Mouse (Mus musculus) heart, postnatal 4 days (tissue): ENCODE measurements around the gene Olfr1145. TPM values are rescaled to one million over a fixed set of nuclear protein-coding genes. Genes with fewer than 3 reads are reported as not detected.

Source experiments
- DNase-seq: peaks from one replicate; pipeline ENCODE4 v3.0.0; 2021
- total RNA-seq, 2 experiments: library from RNA; stranded (reverse); gene quantifications; 2 replicates each; pipeline ENCODE4 v1.2.3; 2021

Olfr1145 gene
- not detected for total RNA-seq

DNA sequence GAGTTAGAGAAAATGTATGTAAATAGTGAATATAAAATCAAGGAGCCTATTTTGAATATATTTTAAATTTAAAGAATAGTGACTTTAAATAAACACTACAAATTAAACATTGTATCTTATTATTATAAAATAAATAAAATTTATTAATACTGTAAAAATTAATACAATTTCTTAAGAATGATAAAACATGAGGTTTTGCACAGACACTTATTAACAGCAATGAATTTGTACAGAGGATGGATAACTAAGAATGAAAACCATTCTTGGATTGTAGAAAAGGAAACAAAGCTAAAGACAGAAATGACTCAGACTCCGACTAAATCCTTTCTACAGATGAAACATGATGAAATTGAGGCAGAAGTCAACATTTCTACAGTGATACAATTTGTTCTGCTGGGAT, at the start of gene Olfr1145:
Gene Olfr1145, plus strand, starts transcription at position 301 of the 400 bp plus-strand sequence.
- DNase-seq: no peak

- DNase-seq: no peak
These were observed 33.5 kb upstream of the Olfr1145 start for GRCm38 (mm10) chr2:87776143-87776542.

DNA sequence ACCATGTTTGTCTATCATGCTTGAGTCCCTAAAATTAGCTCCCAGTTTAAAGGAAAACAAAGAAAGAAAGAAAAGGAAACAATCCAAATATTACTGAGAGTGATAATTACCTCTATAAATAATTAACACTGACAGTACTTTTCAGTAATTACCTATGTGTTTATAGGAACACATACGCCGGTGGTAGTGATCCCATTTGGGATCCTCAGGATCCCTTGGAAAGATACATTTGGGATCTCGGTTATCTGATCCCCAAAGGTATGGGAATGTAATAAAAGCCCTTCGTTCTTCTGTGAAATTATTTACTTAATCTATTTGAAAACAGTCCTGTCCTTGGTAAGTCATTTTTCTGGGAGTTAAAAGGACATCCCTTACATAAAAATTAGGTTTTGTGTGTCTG, 30.4 kb upstream of the Olfr1145 start, which contains the start of gene Olfr152:
Gene Olfr152, plus strand, starts transcription at position 301 of the 400 bp plus-strand sequence.
- no peak for DNase-seq

GRCm38 (mm10) chr2:87800292-87800691, 9.3 kb upstream of the Olfr1145 start, which contains the start of gene Olfr1143:
Olfr1143 (plus strand) TSS chr2:87800592.
- DNase-seq: no peak

- no peak for DNase-seq
These were observed 20.6 kb downstream of the Olfr1145 start, which contains the start of gene Olfr1148 for GRCm38 (mm10) chr2:87830233-87830632. Olfr1148 (plus strand) TSS chr2:87830533.

DNA sequence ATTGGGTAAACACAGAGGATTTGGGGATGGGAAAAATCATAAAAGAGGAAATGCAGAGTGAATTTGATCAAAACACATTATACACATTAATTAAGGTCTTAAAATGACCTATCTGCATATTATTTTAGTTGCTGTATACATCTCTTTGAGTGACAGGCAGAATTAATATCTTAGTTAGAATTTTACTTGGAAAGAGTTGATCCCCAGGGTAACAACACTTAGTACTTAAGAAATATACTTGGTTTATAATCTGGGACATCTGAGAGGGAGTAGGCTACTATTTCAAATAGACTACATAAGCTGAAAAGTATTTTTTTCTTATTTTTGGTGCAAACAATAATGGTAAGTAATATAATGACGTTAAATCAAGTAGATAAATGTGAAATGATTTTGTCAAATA, 34.1 kb downstream of the Olfr1145 start, which contains the start of gene Olfr1150-ps1:
Gene Olfr1150-ps1, plus strand, starts transcription at position 301 of the 400 bp plus-strand sequence.
- no peak for DNase-seq

DNA sequence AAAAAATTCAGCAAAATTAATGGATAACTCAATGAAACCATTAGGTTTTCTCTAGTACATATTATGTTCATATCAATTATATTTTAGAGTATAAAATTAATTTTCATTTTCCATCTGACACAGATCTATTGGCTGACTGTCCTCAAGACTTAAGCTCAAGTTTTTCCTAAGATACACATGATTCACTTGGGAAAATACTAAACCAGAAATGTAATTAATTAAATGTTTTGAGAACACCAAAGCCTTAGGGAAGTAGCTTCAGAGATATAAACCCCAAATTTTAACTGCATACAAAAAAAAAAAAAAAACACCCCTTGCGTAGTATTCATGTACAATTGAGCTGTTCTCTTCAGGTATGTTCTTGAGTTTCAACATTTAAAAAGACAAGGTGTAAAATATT, 45.9 kb downstream of the Olfr1145 start, which contains the start of gene Olfr1151:
Gene Olfr1151, plus strand, starts transcription at position 301 of the 400 bp plus-strand sequence.
- no peak for DNase-seq

Other genes starting within 250 kb of the Olfr1145 start
- not detected for gene Olfr1129, start 235.9 kb upstream of the Olfr1145 start, total RNA-seq
- not detected for gene Olfr1130, start 203.6 kb upstream of the Olfr1145 start, total RNA-seq
- not detected for gene Olfr1131, start 182.7 kb upstream of the Olfr1145 start, total RNA-seq
- not detected for gene Olfr1132, start 172.3 kb upstream of the Olfr1145 start, total RNA-seq
- gene Olfr1133, start 162.4 kb upstream of the Olfr1145 start, total RNA-seq: not detected
- gene Olfr1134, start 151.4 kb upstream of the Olfr1145 start, total RNA-seq: not detected
- not detected for gene Olfr1135, start 136.2 kb upstream of the Olfr1145 start, total RNA-seq
- not detected for gene Olfr1136, start 115.9 kb upstream of the Olfr1145 start, total RNA-seq
- gene Olfr1137, start 96.6 kb upstream of the Olfr1145 start, total RNA-seq: not detected
- not detected for gene Olfr1138, start 69.8 kb upstream of the Olfr1145 start, total RNA-seq
- gene Olfr1140, start 66.1 kb upstream of the Olfr1145 start, total RNA-seq: not detected
- not detected for gene Olfr1141, start 55.8 kb upstream of the Olfr1145 start, total RNA-seq
- gene Olfr152, start 30.3 kb upstream of the Olfr1145 start, total RNA-seq: not detected
- gene Olfr1143, start 9.2 kb upstream of the Olfr1145 start, total RNA-seq: not detected
- gene Olfr1148, start 20.7 kb downstream of the Olfr1145 start, total RNA-seq: not detected
- gene Olfr1150-ps1, start 34.2 kb downstream of the Olfr1145 start, total RNA-seq: not detected
- not detected for gene Olfr1151, start 46.0 kb downstream of the Olfr1145 start, total RNA-seq
- not detected for gene Olfr1152, start 56.7 kb downstream of the Olfr1145 start, total RNA-seq
- gene Olfr1153, start 85.1 kb downstream of the Olfr1145 start, total RNA-seq: not detected
- not detected for gene Olfr1154, start 95.3 kb downstream of the Olfr1145 start, total RNA-seq
- gene Olfr1155, start 135.3 kb downstream of the Olfr1145 start, total RNA-seq: not detected
- gene Olfr1156, start 143.3 kb downstream of the Olfr1145 start, total RNA-seq: not detected
- not detected for gene Olfr1157, start 158.5 kb downstream of the Olfr1145 start, total RNA-seq
- not detected for gene Olfr74, start 164.8 kb downstream of the Olfr1145 start, total RNA-seq
- not detected for gene Olfr1158, start 180.3 kb downstream of the Olfr1145 start, total RNA-seq
- gene Olfr1160, start 198.4 kb downstream of the Olfr1145 start, total RNA-seq: not detected
- not detected for gene Olfr1161, start 213.0 kb downstream of the Olfr1145 start, total RNA-seq
- gene Olfr73, start 227.9 kb downstream of the Olfr1145 start, total RNA-seq: not detected
- not detected for gene Olfr1162, start 241.3 kb downstream of the Olfr1145 start, total RNA-seq